Mouse (Mus musculus): ENCODE results near the gene Zfand2a.

The Zfand2a gene

GRCm38 (mm10) chr5:139429818-139430341 is 54.5 kb downstream of the Zfand2a start:
- DNase-seq (ENCODE audit: low spot score) = no peak

- no peak for DNase-seq (ENCODE audit: low spot score)
Measured at GRCm38 (mm10) chr5:139427989-139428388, 56.4 kb downstream of the Zfand2a start.

GRCm38 (mm10) chr5:139427001-139427400 is 57.3 kb downstream of the Zfand2a start:
- no peak for DNase-seq (ENCODE audit: low spot score)

- no peak for DNase-seq (ENCODE audit: low spot score)
Measured at GRCm38 (mm10) chr5:139425198-139425597, 59.2 kb downstream of the Zfand2a start.

- no peak for DNase-seq (ENCODE audit: low spot score)
Measured at GRCm38 (mm10) chr5:139423026-139423865, 61.1 kb downstream of the Zfand2a start, which contains the start of gene Gper1. TSS of gene Gper1 (plus strand) at chr5:139423151.
